Comparison of ENCODE assay signal across 8 mouse cellular contexts in genomic region chr8:123374239-123374578, GRCm38 (mm10). TPM values are rescaled to one million over a fixed set of nuclear protein-coding genes. Genes with fewer than 3 reads are reported as not detected.
DNase-seq lines count a peak whose midpoint lies in the region; ATAC-seq lines count a peak whose summit lies in the region.

No protein-coding gene starts in this region.

- DNase-seq in ZHBTc4 (ENCODE audit: low read depth, low spot score) = peak; percentile 96
- peak; percentile 82 to 89 for DNase-seq in gastrocnemius, adult 8-10 months (ENCODE audit: low spot score in 2 of 2)
- peak; percentile 97 for DNase-seq in induced T-regulatory cell, adult 2 months (ENCODE audit: low read depth)
- DNase-seq in left cerebral cortex, adult 9 months (ENCODE audit: low spot score in 2 of 2) = peak; percentile 66 to 92
- peak; percentile 97 for DNase-seq in right cerebral cortex, postnatal 14 days
- DNase-seq in urinary bladder, postnatal 36 days (ENCODE audit: low spot score in 2 of 2) = peak; percentile 90 to 93

- ATAC-seq in common myeloid progenitor, adult 5-6 weeks (replicated peaks; ENCODE audit: low read depth, poor library complexity, severe bottlenecking) = peak; percentile 79
- ATAC-seq in megakaryocyte progenitor cell, adult 5-6 weeks (replicated peaks; ENCODE audit: poor library complexity) = peak; percentile 81

RNA-seq across cellular contexts. Expression of gene Tcf25, which starts 0.7 kb away (rescaled TPM):
- total RNA-seq in common myeloid progenitor, adult 5-6 weeks (2017) = 105 and 176 TPM in 2 replicates
- 100 to 1,000 TPM; 125 to 155 (median 141) TPM for total RNA-seq in gastrocnemius, adult 8-10 months (2022)
- 73.1 and 90.2 TPM in 2 replicates for total RNA-seq in megakaryocyte progenitor cell, adult 5-6 weeks (2015)
- 89.8 and 94.1 TPM in 2 replicates for total RNA-seq in megakaryocyte progenitor cell, adult 5-6 weeks (2017)

RNA-seq across cellular contexts. Expression of gene Mc1r, which starts 32.7 kb away (rescaled TPM):
- total RNA-seq in common myeloid progenitor, adult 5-6 weeks (2017) = not detected in 2 replicates
- under 1 TPM in 1 of 4 experiments, not detected in 3; 0.08 TPM for total RNA-seq in gastrocnemius, adult 8-10 months (2022)
- not detected in 2 replicates for total RNA-seq in megakaryocyte progenitor cell, adult 5-6 weeks (2015)
- 0.12 and 0.14 TPM in 2 replicates for total RNA-seq in megakaryocyte progenitor cell, adult 5-6 weeks (2017)

RNA-seq across cellular contexts. Expression of gene Tubb3, which starts 37.0 kb away (rescaled TPM):
- total RNA-seq in common myeloid progenitor, adult 5-6 weeks (2017) = 0.87 TPM in 1 of 2 replicates, not detected in the other
- total RNA-seq in gastrocnemius, adult 8-10 months (2022) = under 1 TPM in 2 of 4 experiments, not detected in 2; 0.17 to 0.24 TPM
- total RNA-seq in megakaryocyte progenitor cell, adult 5-6 weeks (2015) = 0.15 TPM in 1 of 2 replicates, not detected in the other
- 0.17 TPM in 1 of 2 replicates, not detected in the other for total RNA-seq in megakaryocyte progenitor cell, adult 5-6 weeks (2017)

RNA-seq across cellular contexts. Expression of gene Spire2, which starts 41.7 kb away (rescaled TPM):
- 2.9 TPM in 2 replicates for total RNA-seq in common myeloid progenitor, adult 5-6 weeks (2017)
- total RNA-seq in gastrocnemius, adult 8-10 months (2022) = under 1 TPM in 3 of 4 experiments, not detected in 1; 0.16 to 0.22 (median 0.20) TPM
- 0.07 TPM in 1 of 2 replicates, not detected in the other for total RNA-seq in megakaryocyte progenitor cell, adult 5-6 weeks (2015)
- 1.3 TPM in 1 of 2 replicates, not detected in the other for total RNA-seq in megakaryocyte progenitor cell, adult 5-6 weeks (2017)

RNA-seq across cellular contexts. Expression of gene Def8, which starts 49.1 kb away (rescaled TPM):
- total RNA-seq in common myeloid progenitor, adult 5-6 weeks (2017) = 41.3 and 43.9 TPM in 2 replicates
- 10 to 100 TPM; 36.9 to 47.1 (median 38.2) TPM for total RNA-seq in gastrocnemius, adult 8-10 months (2022)
- 30.0 and 33.6 TPM in 2 replicates for total RNA-seq in megakaryocyte progenitor cell, adult 5-6 weeks (2015)
- total RNA-seq in megakaryocyte progenitor cell, adult 5-6 weeks (2017) = 47.5 and 63.1 TPM in 2 replicates

Comparison
In these comparisons a context has a peak if more than half of its experiments do, and no peak if none do; other contexts are left out.
1. Peak in every context shown above with its lines: DNase-seq and ATAC-seq.